Mouse (Mus musculus) midbrain, embryonic 10.5 days (tissue): ENCODE measurements around the gene Pzp. TPM values are rescaled to one million over a fixed set of nuclear protein-coding genes. Genes with fewer than 3 reads are reported as not detected.

Experiments used
- DNase-seq: peaks from one replicate; pipeline ENCODE4 v3.0.0-alpha.2; 2017; ENCODE audit warnings: low spot score
- H3K27ac ChIP-seq: fragments of 300-500 bp; sonication (generic); replicated peaks from 2 replicates; pipeline ENCODE4 v1.5.1; 2016; ENCODE audit warnings: mild to moderate bottlenecking
- H3K27me3 ChIP-seq: fragments of 300-500 bp; sonication (generic); 2 replicates; pipeline ENCODE4 v1.6.1; 2016; ENCODE audit warnings: low read depth, mild to moderate bottlenecking; ENCODE audit not compliant: poor library complexity, severe bottlenecking
- H3K36me3 ChIP-seq: fragments of 300-500 bp; sonication (generic); 2 replicates; pipeline ENCODE4 v1.6.1; 2016; ENCODE audit warnings: mild to moderate bottlenecking, moderate library complexity
- H3K4me1 ChIP-seq: fragments of 300-500 bp; sonication (generic); 2 replicates; pipeline ENCODE4 v1.6.1; 2016
- H3K4me3 ChIP-seq: fragments of 300-500 bp; sonication (generic); 2 replicates; pipeline ENCODE4 v1.5.1; 2016; ENCODE audit warnings: mild to moderate bottlenecking, moderate library complexity
- H3K9me3 ChIP-seq: fragments of 300-500 bp; sonication (generic); replicated peaks from 2 replicates; pipeline ENCODE4 v1.6.1; 2016; ENCODE audit warnings: mild to moderate bottlenecking
- WGBS: fragments of 180-500 bp; shearing (Covaris S2); methylation state at CpG from one replicate; pipeline ENCODE4 v1.1.7; 2016; 5-methylcytosine and 5-hydroxymethylcytosine counted together
- polyA plus RNA-seq: library from polyadenylated mRNA; unstranded; fragments of >200 nt; fragmentation: Nextera tagmentation; extraction: Ambion mirVana; gene quantifications from 2 replicates; pipeline ENCODE4 v1.2.1, GENCODE M21; 2016

Pzp gene
- polyA plus RNA-seq, 1 experiment from 2014 or later, result not detected

DNA sequence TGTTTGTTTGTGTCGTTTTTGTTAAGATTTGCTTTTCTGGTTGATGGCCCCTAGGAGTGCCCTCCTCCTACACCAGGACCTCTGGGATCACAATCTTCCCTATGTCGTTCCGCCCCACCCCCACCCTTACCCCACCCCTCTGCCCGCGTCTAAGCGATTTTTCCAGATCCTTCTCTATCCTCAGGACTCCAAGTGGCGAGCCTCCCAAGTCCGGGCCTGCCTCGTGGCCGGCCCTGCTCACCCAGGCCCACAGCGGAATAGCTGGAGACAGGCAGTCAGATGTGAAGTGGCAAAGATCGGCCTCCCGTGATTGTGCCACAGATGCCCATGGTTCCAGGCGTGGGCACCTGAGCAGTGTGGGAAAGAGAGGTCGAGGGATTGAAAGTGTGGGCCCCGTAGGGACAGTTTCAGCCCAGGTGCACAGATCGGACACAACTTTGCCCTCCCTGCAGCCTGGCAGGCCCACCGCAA lies 87.6 kb downstream of the Pzp start:
- no peaks in the 10 kb centered on the region for H3K9me3 ChIP-seq
- H3K36me3 ChIP-seq, result peaks cover 28% of the 10 kb centered on the region
- peaks cover 21% of the 10 kb centered on the region for H3K4me1 ChIP-seq
- peaks cover 17% of the 10 kb centered on the region for H3K27me3 ChIP-seq
- WGBS, result 36% methylated on average over 18 of the region's 18 CpGs
- no peak for DNase-seq
- peak overlapping the region; percentile 97 for H3K4me3 ChIP-seq
- peak overlapping the region; percentile 99 for H3K27ac ChIP-seq

DNA sequence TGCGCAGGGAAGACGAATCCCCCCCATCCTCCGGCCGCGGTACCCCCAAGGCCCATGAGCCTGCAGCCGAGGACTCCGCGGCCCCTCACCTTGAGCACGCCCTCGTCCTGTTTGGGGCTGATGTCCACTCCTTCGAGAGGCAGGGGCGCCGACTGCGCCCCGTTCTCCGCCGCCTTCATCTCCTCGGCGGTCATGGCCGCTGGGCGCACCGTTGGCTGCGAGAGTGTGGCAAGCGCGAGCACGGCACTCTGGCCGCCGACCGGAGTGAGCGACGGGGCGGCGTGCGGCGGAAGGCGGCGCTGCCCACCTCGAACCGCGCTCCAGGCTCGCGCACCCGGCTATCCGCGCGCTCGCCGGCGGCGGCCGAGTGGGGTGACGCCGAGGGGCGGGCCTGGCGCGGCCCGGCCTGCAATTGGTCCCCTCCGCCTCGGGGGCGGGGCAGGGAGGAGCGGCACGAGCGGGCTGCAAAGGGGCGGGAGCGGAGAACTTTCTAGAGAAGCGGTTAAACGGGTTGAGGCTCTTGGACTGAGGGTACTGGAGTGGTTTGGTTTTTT lies 88.1 kb downstream of the Pzp start, which contains the start of gene Fkbp4:
TSS of gene Fkbp4 (minus strand) at position 361 of the 554 bp plus-strand sequence.
- peak within 1 kb of the TSS; percentile 97 for H3K4me3 ChIP-seq
- H3K36me3 ChIP-seq, result peaks cover 33% of the 10 kb centered on the region
- no peaks in the 10 kb centered on the region for H3K9me3 ChIP-seq
- under 1% methylated on average over 67 of the region's 67 CpGs for WGBS
- peaks cover 21% of the 10 kb centered on the region for H3K4me1 ChIP-seq
- H3K27me3 ChIP-seq, result peaks cover 17% of the 10 kb centered on the region
- peak; percentile 90 for DNase-seq
- peak within 1 kb of the TSS; percentile 99 for H3K27ac ChIP-seq

DNA sequence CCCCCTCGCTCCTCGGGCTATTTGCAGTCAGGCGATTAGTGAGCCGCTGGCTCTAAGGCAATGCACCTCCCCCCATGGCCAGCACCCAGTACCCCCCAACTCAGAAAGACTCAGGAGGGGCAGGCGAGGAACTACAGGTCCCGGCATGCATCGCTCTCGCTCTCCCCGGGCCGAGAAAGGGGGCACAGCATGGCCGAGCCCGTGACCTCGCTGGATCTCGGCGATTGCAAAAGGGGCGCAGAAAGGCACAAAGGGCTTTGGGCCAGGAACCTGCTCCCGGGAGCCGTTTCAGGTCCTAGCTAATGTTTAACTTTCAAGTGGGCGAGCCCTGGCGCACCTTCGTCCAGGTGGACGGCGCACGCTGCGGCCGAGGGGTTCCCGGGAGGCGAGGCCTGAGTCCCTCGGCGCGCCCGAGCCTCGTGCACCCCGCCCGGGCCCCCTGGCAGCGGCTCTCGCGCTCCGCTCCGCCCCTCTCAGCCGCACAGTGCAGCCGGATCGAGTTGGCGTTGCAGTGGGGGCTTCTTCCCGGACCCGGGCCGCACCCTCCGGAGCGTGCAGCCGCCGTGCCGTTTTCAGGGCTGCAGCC lies 88.7 kb downstream of the Pzp start:
- Histone ChIP-seq H3K27ac (peak overlapping the region; percentile 99), H3K4me3 (peak overlapping the region; percentile 97), H3K36me3 (peaks cover 39% of the 10 kb centered on the region), H3K27me3 (peaks cover 17% of the 10 kb centered on the region), H3K4me1 (peaks cover 21% of the 10 kb centered on the region), H3K9me3 (no peaks in the 10 kb centered on the region)
- under 1% methylated on average over 52 of the region's 52 CpGs for WGBS
- DNase-seq, result peak; percentile 81

DNA sequence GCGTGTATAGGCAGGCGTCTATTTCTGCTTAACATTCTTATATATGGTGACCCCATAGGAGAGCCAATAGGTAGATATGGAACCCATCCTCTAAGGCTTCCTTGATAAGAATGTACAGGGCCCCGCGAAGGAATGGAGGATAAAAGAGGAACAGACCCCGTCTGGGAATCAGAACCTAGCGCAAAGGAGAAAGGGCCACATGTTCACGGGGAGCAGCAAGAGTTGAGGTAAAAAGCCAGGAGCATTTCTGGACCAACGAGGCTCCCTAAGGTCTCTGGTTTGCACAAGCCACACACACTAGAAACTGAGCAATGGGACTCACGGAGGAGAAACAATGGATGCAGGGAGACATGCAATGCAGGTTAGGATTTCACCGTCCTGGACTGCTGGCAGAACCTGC lies 89.2 kb downstream of the Pzp start:
- Histone ChIP-seq H3K9me3 (no peaks in the 10 kb centered on the region), H3K27ac (peak overlapping the region; percentile 99), H3K4me1 (peaks cover 21% of the 10 kb centered on the region), H3K36me3 (peaks cover 44% of the 10 kb centered on the region), H3K27me3 (peaks cover 17% of the 10 kb centered on the region), H3K4me3 (peak overlapping the region; percentile 97)
- WGBS, result 7% methylated on average over 10 of the region's 10 CpGs
- no peak for DNase-seq

DNA sequence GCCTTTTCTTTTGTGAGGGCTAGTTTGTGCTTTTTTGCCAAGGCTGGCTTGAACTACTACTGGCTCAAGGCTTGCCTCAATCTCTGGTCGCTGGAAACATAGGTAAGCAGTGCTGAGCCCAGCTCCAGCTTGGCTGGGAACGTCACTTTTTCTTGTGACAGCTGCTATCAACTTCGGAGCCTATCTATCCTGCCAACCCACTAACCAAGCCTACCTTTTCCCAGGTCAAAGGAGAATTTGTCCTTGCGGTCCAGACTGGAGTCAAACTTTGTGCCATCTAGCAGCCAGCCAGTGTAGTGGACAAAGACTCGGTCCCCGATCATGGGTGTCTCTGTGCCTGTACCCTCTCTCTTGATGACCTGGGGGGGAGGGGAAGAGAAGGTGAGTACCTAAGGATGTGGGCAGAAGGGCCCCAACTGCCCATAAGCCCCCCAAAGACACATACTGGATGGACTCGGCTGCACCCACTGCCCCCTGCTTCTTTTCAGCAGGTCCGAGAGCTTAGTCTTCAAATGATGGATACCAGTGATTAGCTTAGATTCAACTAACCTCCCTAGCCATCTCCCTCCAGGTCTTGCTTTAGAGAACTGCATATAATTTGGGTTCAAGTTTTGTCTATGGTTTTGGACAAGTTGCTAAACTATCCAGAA lies 90.0 kb downstream of the Pzp start:
- Histone ChIP-seq H3K36me3 (peaks cover 52% of the 10 kb centered on the region), H3K4me1 (peaks cover 21% of the 10 kb centered on the region), H3K9me3 (no peaks in the 10 kb centered on the region), H3K4me3 (peak overlapping the region; percentile 97), H3K27me3 (peaks cover 17% of the 10 kb centered on the region), H3K27ac (peak overlapping the region; percentile 99)
- WGBS, result 90% methylated on average over 8 of the region's 8 CpGs
- no peak for DNase-seq

DNA sequence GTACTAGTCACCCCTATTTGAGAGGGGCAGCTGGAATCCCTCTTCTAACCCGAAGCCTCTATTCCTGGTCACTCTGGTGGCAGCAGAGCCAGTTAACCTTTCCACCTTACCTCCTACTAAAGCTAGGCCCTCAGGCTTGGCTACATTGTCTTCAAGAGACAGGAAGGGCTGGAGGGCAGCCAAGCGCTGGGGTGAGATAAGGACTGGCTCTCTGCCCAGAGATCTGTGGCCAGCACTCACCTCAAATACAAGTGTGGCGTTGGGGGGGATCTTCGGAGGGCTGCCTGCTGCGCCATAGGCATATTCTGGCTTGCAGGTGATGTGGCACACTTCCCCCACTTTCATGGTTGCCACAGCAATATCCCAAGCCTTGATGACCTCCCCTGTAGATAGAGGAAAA lies 91.0 kb downstream of the Pzp start:
- no peaks in the 10 kb centered on the region for H3K9me3 ChIP-seq
- peaks cover 16% of the 10 kb centered on the region for H3K27me3 ChIP-seq
- DNase-seq, result no peak

More for the DNA sequence above, 91.0 kb downstream of the Pzp start:
- peaks cover 21% of the 10 kb centered on the region for H3K4me1 ChIP-seq
- peaks cover 62% of the 10 kb centered on the region for H3K36me3 ChIP-seq
- H3K27ac ChIP-seq, result no peak overlapping the region
- 92% methylated on average over 5 of the region's 5 CpGs for WGBS
- H3K4me3 ChIP-seq, result peak overlapping the region; percentile 1; the same call in 1 of the 2 replicates

Other genes with a start within 250 kb of the Pzp start
- gene Tead4, start 225.9 kb downstream of the Pzp start, polyA plus RNA-seq, result 1.7 TPM in 2 replicates
- 21.7 and 22.5 TPM in 2 replicates for gene Tulp3, start 170.9 kb downstream of the Pzp start, polyA plus RNA-seq
- 185 and 190 TPM in 2 replicates for gene Rhno1, start 163.8 kb downstream of the Pzp start, polyA plus RNA-seq
- gene Foxm1, start 163.8 kb downstream of the Pzp start, polyA plus RNA-seq, result 66.0 and 72.7 TPM in 2 replicates
- gene Tex52, start 151.3 kb downstream of the Pzp start, polyA plus RNA-seq, result 0.56 and 0.66 TPM in 2 replicates
- not detected in 2 replicates for gene Gm44596, start 151.2 kb downstream of the Pzp start, polyA plus RNA-seq
- gene Nrip2, start 127.4 kb downstream of the Pzp start, polyA plus RNA-seq, result 2.5 and 3.5 TPM in 2 replicates
- gene Itfg2, start 101.8 kb downstream of the Pzp start, polyA plus RNA-seq, result 41.6 and 42.8 TPM in 2 replicates
- 652 and 727 TPM in 2 replicates for gene Fkbp4, start 88.0 kb downstream of the Pzp start, polyA plus RNA-seq
- not detected in 2 replicates for gene A2ml1, start 54.9 kb upstream of the Pzp start, polyA plus RNA-seq
- not detected in 2 replicates for gene Klrb1a, start 96.8 kb upstream of the Pzp start, polyA plus RNA-seq
- gene Clec2h, start 135.7 kb upstream of the Pzp start, polyA plus RNA-seq, result not detected in 2 replicates
- gene Klrb1, start 196.3 kb upstream of the Pzp start, polyA plus RNA-seq, result not detected in 2 replicates